Mouse (Mus musculus): ENCODE measurements around the gene Cd248.

GRCm38 (mm10) chr19:5106731-5107191 lies 38.9 kb downstream of the Cd248 start, which contains the start of gene Rab1b:
- TF ChIP-seq POLR2A (IDR thresholded peaks at IDR 0.05; ENCODE audit: insufficient read depth, low read length) (no peak), EP300 (IDR thresholded peaks at IDR 0.05; ENCODE audit: insufficient read depth, low read depth, low read length) (no peak)

All from ES-Bruce4 (cell line).